Comparison of ENCODE assay signal across 20 mouse cellular contexts in the genomic region with DNA sequence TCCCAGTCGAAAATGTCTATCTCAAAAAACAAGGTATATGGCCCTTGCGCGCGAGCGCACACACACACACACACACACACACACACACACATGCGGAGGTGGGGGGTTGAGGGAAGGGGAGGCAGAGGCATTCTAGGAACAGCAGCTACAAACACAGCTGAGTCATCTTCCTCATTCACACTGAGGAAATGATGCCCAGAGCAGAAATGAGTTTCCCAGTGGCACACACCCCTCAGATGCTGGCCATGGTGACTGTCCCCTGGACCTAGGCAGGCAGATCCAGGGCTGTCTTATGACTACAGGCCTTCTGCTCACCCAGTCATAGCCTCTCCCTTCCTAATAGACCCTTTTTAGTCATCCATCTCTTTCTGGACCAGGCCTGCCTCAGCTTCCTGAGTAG. TPM values are rescaled to one million over a fixed set of nuclear protein-coding genes. Genes with fewer than 3 reads are reported as not detected.
A peak's percentile ranks its signal among the peaks of the same experiment; 100 is the strongest.
DNase-seq lines count a peak whose midpoint lies in the region; ATAC-seq lines count a peak whose summit lies in the region.
"Had no signal": no experiment of that assay in that cellular context is flagged by ENCODE, and none has a peak within 500 bp of the region (broad histone marks: within the 10 kb centered on the region; RNA-seq: fewer than 3 reads in every experiment).

No protein-coding gene starts in this region.

- ATAC-seq in granulocyte monocyte progenitor cell, adult 5-6 weeks (replicated peaks; ENCODE audit: poor library complexity, severe bottlenecking), result peak; percentile 67
- ATAC-seq in neutrophil, adult 5-6 weeks (ENCODE audit: extremely low read depth, insufficient number of reproducible peaks, low FRiP score, poor library complexity, severe bottlenecking), result peak; percentile 40; the same call in 1 of the 2 replicates
- ATAC-seq: forebrain, embryonic 13.5 days; hindbrain, postnatal 0 days; midbrain, embryonic 16.5 days had no signal

- peak; percentile 42 for DNase-seq in lung, postnatal 36 days
- DNase-seq in lung, postnatal 4 days, result no peak
- DNase-seq in MN1 (ENCODE audit: low spot score), result peak; percentile 34
- no peak for DNase-seq in c-Kit-positive CD71-positive TER-119-positive erythroid progenitor cells, embryonic 14.5 days (ENCODE audit: low spot score)
- no peak for DNase-seq in spleen, postnatal 4 days (ENCODE audit: low spot score in 2 of 2)
- DNase-seq: adrenal gland, postnatal 36 days; cerebellum, postnatal 25 days; heart, postnatal 4 days; kidney, adult 18-20 months; kidney, postnatal 10 days; left cerebral cortex, postnatal 4 days; liver, embryonic 13.5 days had no signal

RNA-seq across cellular contexts. Expression of a gene that starts 8.7 kb away (rescaled TPM):
- 150 and 188 TPM in 2 replicates for total RNA-seq in granulocyte monocyte progenitor cell, adult 5-6 weeks (2014; fragmentation: Nextera tagmentation)
- total RNA-seq in granulocyte monocyte progenitor cell, adult 5-6 weeks (2017), result 33.4 and 56.6 TPM in 2 replicates
- 12.9 and 15.8 TPM in 2 replicates for total RNA-seq in neutrophil, adult 5-6 weeks (2017)

RNA-seq across cellular contexts. Expression of a gene that starts 38.8 kb away (rescaled TPM):
- total RNA-seq in granulocyte monocyte progenitor cell, adult 5-6 weeks (2014; fragmentation: Nextera tagmentation), result not detected in 2 replicates
- not detected in 2 replicates for total RNA-seq in granulocyte monocyte progenitor cell, adult 5-6 weeks (2017)
- total RNA-seq in neutrophil, adult 5-6 weeks (2017), result 0.25 and 1.6 TPM in 2 replicates
- total RNA-seq: megakaryocyte-erythroid progenitor cell, adult 5-6 weeks had no signal

RNA-seq across cellular contexts. Expression of a gene that starts 39.6 kb away (rescaled TPM):
- 90.7 and 91.6 TPM in 2 replicates for total RNA-seq in granulocyte monocyte progenitor cell, adult 5-6 weeks (2014; fragmentation: Nextera tagmentation)
- total RNA-seq in granulocyte monocyte progenitor cell, adult 5-6 weeks (2017), result 123 and 136 TPM in 2 replicates
- 73.2 and 83.9 TPM in 2 replicates for total RNA-seq in neutrophil, adult 5-6 weeks (2017)

RNA-seq across cellular contexts. Expression of a gene that starts 57.7 kb away (rescaled TPM):
- total RNA-seq in granulocyte monocyte progenitor cell, adult 5-6 weeks (2014; fragmentation: Nextera tagmentation), result not detected in 2 replicates
- total RNA-seq in granulocyte monocyte progenitor cell, adult 5-6 weeks (2017), result not detected in 2 replicates
- total RNA-seq in neutrophil, adult 5-6 weeks (2017), result not detected in 2 replicates
- total RNA-seq: adrenal gland, postnatal 36 days; heart, postnatal 4 days; hindbrain, postnatal 0 days; layer of hippocampus, adult 8-10 months; left cerebral cortex, adult 18-20 months; left cerebral cortex, postnatal 4 days; megakaryocyte-erythroid progenitor cell, adult 5-6 weeks had no signal

Comparison
In these comparisons a context has a peak if more than half of its experiments do, and no peak if none do; other contexts are left out.
1. DNase-seq: peak in lung, postnatal 36 days (single experiment) and MN1 (single experiment); none in lung, postnatal 4 days (0 of 2), c-Kit-positive CD71-positive TER-119-positive erythroid progenitor cells, embryonic 14.5 days (single experiment) and spleen, postnatal 4 days (0 of 2).